Mouse (Mus musculus): ENCODE measurements around the gene 6430628N08Rik. TPM values are rescaled to one million over a fixed set of nuclear protein-coding genes. Genes with fewer than 3 reads are reported as not detected.
A peak's percentile ranks its signal among the peaks of the same experiment; 100 is the strongest.

The 6430628N08Rik gene
- total RNA-seq, 2 experiments from 2014 or later: not detected

- DNase-seq: no peak
These were observed 399 bp upstream of the 6430628N08Rik start for GRCm38 (mm10) chr4:115890066-115890465.

- DNase-seq: no peak
These were observed 3.8 kb downstream of the 6430628N08Rik start for GRCm38 (mm10) chr4:115894281-115894680.

- DNase-seq: peak; percentile 11
These were observed 7.6 kb downstream of the 6430628N08Rik start for GRCm38 (mm10) chr4:115897901-115898631.

GRCm38 (mm10) chr4:115902816-115903215 is 12.4 kb downstream of the 6430628N08Rik start:
- DNase-seq: peak; percentile 89

GRCm38 (mm10) chr4:115904375-115904774 is 13.9 kb downstream of the 6430628N08Rik start:
- DNase-seq: no peak

GRCm38 (mm10) chr4:115905701-115906100 is 15.2 kb downstream of the 6430628N08Rik start:
- no peak for DNase-seq

GRCm38 (mm10) chr4:115906791-115907190 is 16.3 kb downstream of the 6430628N08Rik start:
- DNase-seq: no peak

- no peak for DNase-seq
These were observed 17.5 kb downstream of the 6430628N08Rik start for GRCm38 (mm10) chr4:115907994-115908393.

- DNase-seq: peak; percentile 58
These were observed 18.2 kb downstream of the 6430628N08Rik start for GRCm38 (mm10) chr4:115908641-115909040.

GRCm38 (mm10) chr4:115911586-115911985 is 21.1 kb downstream of the 6430628N08Rik start:
- DNase-seq: no peak

GRCm38 (mm10) chr4:115919911-115920310 is 29.4 kb downstream of the 6430628N08Rik start:
- no peak for DNase-seq

GRCm38 (mm10) chr4:115922688-115923087 is 32.2 kb downstream of the 6430628N08Rik start:
- no peak for DNase-seq

- no peak for DNase-seq
These were observed 32.9 kb downstream of the 6430628N08Rik start for GRCm38 (mm10) chr4:115923262-115923880.

GRCm38 (mm10) chr4:115927637-115928036 is 37.2 kb downstream of the 6430628N08Rik start:
- DNase-seq: no peak

- DNase-seq: no peak
These were observed 41.2 kb downstream of the 6430628N08Rik start for GRCm38 (mm10) chr4:115931556-115932088.

- DNase-seq: no peak
These were observed 45.5 kb downstream of the 6430628N08Rik start for GRCm38 (mm10) chr4:115935835-115936581.

GRCm38 (mm10) chr4:115936646-115937045 is 46.2 kb downstream of the 6430628N08Rik start:
- no peak for DNase-seq

GRCm38 (mm10) chr4:115937061-115937976 is 46.9 kb downstream of the 6430628N08Rik start:
- no peak for DNase-seq

- peak; percentile 33 for DNase-seq
These were observed 48.1 kb downstream of the 6430628N08Rik start for GRCm38 (mm10) chr4:115938276-115939160.

GRCm38 (mm10) chr4:115939295-115940102 is 49.0 kb downstream of the 6430628N08Rik start, which contains the start of gene Dmbx1:
Gene Dmbx1 (minus strand): TSS chr4:115939926.
- peak; percentile 35 for DNase-seq
